Mouse (Mus musculus) NIH3T3 (cell line): ENCODE data around the gene Macrod2.

Source experiments
- DNase-seq: peaks from one replicate; pipeline ENCODE4 v3.0.0-alpha.2; 2012; ENCODE audit warnings: low read depth

Macrod2 gene

DNA sequence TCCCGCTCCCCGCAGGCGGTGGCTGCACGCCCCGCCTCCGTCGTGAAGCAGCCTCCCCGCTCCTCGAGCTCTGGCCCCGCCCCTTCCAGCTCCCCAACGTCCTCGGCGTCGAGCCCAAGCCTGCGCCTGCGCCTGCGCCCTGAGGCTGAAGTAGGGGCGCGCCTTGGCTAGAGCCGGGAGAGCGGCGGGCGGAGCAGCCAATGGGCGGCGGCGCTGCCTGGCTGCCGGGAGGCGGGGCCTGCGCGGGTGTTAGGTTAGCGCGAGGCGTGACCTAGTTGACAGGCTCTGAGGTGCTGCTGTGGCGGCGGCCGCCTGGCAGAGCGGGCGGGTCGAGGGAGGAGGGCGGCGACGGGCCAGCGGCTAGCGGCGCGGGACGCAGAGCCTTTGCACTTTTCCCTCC lies at the start of gene Macrod2:
Gene Macrod2, plus strand, starts transcription at position 131 of the 400 bp plus-strand sequence.
- DNase-seq = peak; percentile 98

DNA sequence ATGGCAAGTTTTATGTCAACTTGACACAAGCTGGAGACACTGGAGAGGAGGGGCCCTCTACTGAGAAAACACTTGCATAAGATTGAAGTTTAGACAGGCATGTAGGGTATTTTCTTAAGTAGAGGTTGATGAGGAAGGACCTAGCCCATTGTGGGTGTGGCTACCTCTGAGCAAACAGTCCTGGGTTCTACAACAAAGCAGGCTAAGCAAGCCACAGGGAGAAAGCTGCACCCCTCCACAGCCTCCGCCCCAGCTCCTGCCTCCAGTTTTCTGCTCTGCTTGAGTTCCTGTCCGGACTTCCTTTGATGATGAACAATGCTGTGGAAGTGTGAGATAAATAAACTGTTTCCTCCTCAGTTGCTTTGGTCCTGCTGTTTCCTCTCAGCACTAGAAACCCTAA lies 35.2 kb upstream of the Macrod2 start:
- DNase-seq = no peak

DNA sequence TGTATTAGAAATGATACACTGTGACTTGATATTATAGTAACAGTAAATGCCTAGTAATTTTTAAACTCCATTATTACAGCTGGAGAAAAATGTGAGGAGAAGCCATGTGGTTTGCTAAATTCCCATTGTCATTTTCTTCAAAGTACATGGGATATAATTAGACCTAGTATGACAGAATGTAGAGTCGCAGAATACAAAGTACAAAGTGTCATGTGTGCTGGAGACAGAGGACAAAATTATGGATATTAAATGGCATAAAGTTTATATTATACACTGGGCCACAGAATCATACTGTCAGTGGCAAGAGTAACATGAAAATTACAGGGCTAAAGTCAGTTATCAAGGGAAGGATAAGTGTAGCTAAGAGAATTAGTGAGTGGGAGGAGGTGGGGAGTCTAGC lies 30.3 kb upstream of the Macrod2 start:
- DNase-seq = no peak

DNA sequence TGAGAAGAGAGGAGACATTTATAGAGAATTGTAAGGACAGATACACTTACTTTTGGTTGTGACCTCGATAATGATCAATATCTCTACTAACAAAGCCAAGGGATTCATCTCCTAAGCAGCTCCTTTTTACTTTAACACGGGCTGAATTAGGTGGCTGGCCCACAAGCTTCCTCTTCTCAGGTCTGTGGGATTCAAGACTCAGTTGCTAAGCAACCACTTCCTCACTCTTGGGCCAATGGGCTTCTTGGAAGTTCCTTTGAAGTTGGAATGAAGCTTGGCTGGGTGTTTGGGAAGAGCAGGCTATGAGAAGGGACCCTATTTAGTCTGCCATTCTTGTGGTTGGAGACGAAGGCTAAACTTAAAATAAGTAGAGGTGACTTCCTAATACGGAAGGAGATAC lies 5.6 kb upstream of the Macrod2 start, which contains the start of gene Sel1l2:
Gene Sel1l2, minus strand, starts transcription at position 182 of the 400 bp plus-strand sequence.
- DNase-seq = no peak

DNA sequence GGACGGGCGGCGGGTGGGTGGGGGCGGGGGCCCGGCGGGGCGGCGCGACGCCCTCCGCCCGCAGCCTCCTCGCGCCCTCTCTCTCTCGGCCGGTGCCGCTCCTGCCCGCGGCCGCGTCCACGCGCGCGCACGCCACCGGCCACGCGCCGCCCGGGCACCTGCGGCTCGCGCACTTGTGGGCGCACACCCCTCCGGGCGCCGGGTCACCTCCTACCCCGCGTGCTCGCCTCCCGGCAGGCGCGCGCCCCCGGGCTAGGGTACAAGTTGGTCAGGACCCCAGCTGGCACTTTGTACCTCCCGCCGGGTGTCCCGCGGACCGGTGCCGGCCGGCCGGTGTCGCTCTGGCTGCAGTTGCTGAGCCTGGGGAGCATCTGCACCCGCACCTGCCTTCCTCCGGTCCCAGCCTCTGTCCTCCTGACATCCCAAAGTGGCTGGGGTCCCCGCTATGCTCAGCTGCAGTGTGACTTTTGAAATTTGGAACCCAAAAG lies 679 bp downstream of the Macrod2 start:
- peak; percentile 10 for DNase-seq

DNA sequence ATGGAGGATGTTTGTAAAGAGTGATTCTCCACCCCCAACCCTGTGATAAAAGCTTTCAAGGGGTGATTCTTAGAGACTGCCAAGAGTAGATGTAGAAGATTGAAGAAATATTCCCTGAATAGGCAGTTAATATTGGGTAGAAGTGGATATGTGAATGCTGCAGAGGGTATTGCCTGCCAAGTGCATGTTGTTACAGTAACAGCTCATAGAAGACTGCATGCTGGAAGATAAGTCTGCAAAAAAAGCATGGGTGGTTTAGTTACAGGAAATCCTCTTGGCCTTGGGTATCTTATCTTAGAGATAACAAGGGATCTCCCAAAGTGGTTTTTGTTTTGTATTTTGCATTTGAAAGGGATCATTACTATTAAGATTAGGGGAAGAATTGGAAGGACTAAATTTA lies 30.7 kb downstream of the Macrod2 start:
- DNase-seq = no peak

DNA sequence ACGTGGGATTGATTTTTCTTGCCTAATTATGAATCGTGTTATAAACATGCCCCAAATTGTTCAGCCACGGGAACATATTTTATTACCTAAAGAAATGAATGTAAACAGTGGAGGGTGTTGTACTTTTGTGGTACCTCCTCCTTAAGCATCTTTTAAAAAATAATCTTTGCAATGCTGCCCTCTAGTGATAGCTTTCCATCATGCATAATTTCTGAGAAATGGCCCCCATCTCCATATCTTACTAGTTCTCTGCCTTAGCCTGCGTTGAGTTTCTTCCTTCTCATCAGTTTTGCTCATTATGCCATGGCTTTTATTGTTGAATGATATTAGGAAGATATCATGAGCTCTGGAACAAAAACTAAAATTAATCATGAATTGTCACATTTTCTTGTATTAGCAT lies 32.2 kb downstream of the Macrod2 start:
- peak; percentile 76 for DNase-seq

DNA sequence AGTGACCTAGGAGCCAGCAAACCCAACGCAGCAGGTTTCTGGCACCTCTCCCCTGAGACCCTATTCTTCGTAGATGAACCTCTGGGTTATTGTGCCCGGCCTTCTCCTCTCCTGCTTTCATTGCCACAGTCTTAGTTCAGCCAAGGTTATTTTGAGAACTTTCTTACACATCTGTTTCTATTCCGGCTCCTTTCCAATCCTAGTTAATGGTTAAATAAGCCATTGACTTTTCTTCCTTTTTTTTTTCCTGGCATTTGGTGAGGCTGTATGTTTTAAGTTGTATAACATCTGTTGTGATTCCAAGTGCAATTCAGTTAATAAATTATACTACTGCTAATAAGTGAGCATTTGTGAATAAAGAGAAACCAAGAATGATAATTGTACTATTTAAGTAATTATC lies 44.0 kb downstream of the Macrod2 start:
- no peak for DNase-seq

DNA sequence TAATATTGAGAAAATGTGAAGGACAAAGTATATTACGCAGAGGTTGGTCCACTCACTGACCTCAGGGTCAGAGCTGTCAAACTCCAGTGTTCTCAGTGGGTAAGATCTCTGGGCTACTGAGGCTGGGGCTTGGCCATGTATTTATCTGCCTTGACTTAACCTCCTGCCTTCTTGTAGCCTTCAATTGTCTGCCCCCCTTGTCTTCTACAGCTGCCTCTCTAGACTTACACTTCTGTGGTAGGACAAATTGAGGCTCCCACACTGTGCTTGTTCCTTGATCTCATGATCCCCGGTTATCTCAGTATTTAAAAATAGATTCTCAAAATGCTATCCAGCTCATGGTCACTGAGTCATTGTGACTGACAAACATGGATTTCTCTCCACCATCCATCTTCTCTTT lies 53.5 kb downstream of the Macrod2 start:
- DNase-seq = no peak

DNA sequence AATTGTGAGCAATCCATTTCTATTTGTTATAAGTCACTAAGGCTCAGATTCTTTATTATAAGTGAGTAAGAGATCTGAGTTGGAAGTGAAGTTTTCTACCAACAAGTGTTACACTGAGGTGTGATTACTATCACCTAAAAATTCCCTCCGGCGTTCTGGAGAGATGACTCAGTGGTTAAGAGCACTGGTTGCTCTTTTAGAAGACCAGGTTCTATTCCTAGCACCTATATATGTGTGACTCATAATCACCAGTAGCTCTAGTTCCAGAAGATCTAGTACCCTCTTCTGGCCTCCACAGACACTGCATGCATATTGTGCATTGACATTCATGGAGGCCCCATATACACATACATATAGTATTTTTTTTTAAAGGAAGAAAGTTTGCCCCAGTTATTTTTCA lies 80.7 kb downstream of the Macrod2 start:
- no peak for DNase-seq

DNA sequence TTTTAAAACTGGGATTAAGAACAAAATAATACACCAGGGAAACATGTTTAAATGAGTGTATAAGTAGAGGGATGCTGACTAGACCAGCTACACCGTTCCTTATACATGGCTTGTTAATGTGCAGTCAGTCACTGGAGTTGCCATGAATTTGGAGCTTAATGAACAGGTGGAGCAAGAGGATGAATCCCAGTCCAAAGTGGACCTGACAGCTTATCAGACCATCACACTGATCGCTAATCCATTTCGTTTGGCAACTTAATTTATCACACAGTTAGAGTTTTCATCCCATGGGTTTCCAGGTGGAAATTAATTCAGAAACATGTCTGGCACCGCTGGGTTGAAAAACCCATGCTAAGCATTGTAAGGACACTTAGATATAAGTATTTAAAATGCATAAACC lies 81.8 kb downstream of the Macrod2 start:
- DNase-seq = no peak

DNA sequence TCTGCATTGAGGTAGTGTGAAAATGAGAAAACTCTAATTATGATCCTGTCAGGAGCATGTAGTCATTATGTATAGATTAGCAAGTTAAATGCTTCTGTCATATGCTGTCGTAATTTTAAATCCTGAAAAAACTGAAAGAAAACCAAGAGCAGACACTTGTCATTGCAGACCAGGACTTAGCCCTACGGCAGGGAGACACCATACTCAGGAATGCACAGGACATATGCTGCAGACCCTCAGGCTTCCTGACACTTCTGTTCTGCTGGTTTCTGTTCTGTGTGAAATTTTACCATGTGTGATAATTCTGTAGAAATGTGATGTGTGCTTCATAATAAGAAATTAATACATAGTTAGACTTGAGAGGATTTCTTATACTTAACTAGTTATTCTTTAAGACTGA lies 87.5 kb downstream of the Macrod2 start:
- DNase-seq = no peak

DNA sequence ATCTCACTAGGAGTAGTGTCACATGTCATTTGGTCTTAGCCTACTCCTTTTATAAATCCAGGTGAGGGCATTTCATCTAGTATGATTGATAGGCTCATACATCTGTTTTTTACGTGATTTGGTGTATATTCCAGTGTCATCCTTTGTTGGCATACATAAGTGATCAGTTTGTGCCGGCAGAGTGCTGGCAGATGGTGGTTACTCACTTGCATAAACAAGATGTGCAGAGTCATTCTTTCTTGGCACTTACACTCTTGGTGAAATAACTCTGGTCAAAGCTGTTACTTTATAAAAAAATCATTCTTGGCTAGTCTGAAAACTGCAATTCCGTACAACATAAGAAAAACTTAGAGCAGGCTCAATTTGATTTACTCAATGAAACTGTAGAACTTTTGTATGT lies 102.6 kb downstream of the Macrod2 start:
- DNase-seq = peak; percentile 19

DNA sequence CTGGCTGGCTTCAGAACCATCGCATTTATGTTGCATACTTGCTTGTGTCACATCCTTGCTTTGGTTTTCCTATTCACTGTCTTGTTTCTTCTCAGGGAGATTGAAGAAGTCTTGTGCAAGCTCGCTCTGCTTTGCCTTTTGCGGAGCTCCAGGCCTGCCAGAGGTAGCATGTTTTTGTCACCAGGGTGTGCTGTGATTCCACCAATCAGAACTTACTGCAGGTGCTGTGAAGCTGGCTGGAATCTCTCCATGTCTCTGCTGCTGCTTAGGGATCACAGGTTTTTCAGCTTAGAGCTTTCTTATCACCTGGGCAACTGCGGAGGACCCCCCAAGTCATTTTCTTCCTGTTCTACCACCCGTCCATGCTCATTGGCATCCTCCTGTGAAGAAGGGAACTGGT lies 105.8 kb downstream of the Macrod2 start:
- DNase-seq = peak; percentile 31

DNA sequence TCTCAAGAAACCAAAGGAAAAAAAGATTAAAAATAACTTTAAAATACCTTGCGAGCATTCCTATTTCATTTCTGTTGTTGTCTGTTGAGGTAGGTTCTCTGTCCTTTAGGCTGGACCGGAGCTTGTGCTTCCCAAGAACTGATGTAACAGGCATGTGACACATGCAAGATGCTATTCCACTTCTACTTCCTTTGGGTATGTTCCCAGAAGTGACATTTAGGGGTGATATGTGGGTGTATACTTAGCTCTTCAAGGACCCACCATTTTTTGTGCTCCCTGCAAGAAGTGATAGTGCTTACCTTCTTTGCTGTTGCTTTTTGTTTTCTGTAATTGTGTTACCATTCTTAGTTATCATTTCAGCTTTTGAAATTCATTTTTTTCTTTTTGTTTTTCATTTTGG lies 126.4 kb downstream of the Macrod2 start:
- no peak for DNase-seq

DNA sequence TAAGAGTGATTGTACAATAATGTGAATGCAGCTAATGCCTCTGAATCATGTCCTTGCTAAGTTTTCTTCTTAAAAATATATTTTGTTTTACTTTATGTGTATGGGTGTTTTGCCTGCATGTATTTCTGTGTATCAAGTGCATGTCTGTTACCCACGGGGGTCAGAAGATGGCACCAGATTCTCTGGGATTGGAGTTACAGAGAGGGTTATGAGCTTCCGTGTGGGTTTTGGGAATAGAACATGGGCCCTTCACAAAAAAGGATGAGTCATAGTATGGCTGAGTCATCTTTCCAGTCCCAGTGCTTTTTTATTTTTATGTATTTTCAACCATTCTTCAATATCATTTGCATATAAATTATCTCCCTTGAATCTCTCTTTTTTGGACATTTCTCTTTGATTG lies 135.1 kb downstream of the Macrod2 start:
- DNase-seq = peak; percentile 4

DNA sequence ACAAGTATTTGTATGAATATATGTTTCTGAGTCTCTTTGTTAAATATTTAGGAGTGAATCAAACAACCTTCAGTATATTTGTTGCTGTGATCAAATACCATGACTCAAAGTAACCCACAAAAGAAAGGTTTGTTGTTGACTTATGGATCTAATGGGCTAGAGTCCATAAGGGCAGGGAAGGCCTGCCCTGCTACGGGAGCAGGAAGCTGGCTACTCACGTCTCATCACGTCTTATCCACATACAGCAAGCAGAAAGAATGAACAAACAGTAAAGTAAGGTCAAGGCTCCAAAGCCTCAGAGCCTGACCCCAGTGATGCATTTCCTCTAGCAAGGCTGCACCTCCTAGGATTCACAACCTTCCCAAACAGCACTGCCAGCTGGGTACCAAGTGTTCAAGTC lies 136.9 kb downstream of the Macrod2 start:
- DNase-seq = no peak

DNA sequence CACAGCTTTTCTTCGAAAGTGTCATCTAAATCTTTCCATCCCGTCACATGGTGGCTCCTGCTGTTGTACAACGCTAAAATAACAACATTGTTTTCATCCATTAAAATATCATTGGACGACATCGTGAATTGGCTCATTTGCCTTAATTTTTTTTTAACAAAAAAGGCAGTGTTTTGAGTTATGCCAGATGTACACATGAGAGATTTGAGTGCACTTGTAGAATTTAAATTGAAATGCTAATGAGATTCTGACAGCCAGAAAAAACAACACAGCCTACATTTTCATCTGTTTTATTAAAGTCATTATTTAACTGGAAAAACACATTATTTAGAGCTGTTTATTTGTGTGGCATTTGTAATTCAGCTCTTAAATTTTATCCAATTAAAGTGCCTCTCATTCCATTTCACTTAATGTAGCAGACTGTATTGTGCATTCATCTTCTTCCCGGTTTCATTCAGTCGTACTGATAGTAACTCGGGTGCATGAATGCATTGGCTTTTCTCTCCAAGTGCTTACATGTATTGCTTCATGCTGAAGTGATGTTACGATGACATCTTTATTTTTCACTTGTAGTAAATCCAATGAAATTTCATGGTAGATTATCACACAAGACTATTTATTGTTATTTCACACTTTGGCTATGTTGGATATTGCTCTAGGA lies 137.9 kb downstream of the Macrod2 start:
- no peak for DNase-seq

DNA sequence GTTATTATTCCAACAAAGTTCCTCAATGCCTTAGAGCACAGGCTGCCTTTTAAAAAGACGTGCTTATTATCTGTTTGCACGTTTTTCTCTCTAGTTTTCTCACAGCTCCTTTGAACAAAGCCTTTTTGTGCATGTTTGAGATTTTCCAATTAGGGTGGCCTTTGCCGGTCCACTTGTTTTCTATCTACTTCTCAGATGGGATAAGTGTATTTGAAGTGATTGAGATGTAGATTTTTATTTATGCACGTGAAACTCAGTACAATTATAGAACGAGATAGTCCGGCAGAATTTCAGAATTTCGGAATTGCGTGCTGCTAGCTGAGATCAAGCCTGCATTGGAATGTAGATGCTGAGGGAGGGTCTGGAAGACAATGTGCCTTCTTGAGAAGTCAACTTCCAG lies 138.5 kb downstream of the Macrod2 start:
- no peak for DNase-seq

DNA sequence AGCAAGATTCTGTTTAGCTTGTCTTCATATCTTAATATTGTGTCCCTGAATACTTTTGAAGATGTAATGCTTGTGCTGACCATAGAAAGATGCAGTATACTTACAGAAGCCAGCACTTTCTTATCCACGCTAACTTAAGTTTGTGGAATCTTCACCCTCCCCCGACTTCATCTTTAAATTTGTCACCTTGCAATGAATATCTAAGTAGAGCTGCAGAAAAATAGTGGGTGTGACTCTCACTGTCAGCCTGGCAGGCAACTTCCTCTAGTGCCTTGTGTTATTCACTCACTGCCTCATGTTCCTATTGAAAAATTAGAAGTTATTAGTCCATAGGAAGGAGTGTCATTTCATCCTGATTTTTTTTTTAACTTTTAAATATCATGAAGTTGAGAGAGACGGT lies 139.5 kb downstream of the Macrod2 start:
- no peak for DNase-seq

DNA sequence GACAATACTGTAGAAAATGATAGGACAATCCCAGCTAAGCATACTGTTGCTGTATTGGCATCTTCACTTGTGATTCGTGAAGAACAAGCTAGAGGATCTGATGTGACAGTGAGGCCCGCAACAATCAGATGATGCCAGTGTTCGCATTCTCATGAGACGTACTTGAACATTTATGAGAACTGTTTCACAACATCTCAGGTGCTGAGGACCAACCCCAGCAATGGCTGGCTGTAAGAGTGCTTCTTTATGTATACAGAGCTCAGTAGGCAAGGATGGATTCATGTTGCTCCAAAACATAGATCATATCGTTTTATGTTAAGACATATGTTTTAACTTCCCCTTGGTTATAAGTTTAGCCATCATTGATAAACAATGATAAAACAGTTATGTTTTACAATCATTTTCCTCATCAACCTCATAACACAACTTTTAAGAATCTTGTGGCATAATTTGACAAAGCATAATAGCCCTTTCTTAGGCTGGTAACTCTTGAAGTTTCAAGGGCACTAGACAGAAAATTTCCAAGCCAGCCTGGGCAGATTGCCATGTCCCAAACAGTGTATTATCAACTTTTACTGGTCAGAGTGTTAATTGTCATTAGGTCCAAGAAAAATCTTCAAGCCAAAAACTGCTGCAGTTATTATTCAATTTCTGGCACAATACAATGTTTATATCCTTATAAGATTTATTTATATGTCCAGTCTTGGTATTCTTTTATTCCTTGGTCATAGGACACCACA lies 140.9 kb downstream of the Macrod2 start:
- no peak for DNase-seq

DNA sequence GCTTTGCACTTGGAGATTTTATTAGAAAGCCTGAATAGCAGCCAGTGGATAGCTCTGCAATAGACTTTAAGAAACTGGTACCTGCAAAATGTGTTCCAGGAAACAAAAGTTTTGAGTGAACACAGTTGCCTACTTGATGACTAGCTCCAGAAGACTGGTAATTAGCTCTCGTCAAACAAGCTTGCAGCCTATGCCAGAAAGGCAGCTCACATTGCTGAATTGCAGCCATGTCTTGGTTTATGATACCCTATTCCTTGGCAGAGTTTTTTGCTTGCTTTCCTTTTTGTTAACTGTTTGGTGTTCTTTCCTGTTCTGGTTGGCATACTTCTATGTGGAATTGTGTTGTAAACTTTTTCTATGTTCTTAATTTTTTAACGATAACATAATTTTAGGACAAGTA lies 154.2 kb downstream of the Macrod2 start:
- DNase-seq = no peak

DNA sequence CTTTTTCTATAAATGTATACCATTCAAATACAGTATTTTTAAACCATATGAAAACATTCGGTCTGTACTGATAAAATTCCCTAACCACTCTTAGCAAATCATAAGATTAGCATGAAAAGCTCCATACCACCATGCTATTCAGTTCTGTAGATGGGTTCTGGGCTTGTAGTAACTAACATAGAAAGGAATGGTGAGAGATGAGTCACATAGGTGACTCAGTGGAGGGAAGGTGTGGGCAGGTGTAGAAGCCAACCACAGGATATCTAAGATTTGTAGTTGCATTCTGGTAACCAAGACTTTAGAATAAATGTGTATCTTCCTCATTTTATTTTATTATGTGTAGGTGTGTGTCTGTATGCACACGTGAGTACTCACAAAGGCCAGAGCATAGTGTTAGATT lies 166.3 kb downstream of the Macrod2 start:
- no peak for DNase-seq

DNA sequence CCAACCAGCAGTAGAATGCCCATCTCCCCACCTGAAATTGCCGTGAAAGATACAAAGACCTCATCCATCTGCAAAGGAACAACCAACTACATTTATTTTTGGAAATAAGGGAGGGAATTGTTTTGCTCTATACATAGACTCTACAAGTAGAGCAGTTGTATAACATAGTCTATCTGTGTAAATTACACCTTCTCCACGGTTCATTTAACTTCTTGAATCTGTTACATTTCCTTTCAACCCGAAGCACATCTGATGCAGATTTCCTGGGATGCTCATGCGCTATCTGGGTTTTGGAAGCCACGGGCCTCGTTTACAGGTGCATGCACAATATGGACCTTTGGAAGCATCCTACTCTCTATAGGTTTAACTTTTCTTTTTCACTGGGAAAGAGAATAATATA lies 175.8 kb downstream of the Macrod2 start:
- DNase-seq = no peak
